Mouse (Mus musculus) forebrain, embryonic 14.5 days (tissue): ENCODE results near the gene Galnt9. TPM values are rescaled to one million over a fixed set of nuclear protein-coding genes. Genes with fewer than 3 reads are reported as not detected.

Source experiments
- ATAC-seq: fragments of 200-750 bp; cut with Nextera tagmentation; 2 replicates; pipeline ENCODE4 v1.8.0; 2017; ENCODE audit warnings: mild to moderate bottlenecking, moderate library complexity
- DNase-seq: peaks from one replicate; pipeline ENCODE4 v3.0.0-alpha.2; 2015; ENCODE audit warnings: low spot score
- H3K27ac ChIP-seq: fragments of 300-500 bp; sonication (generic); 2 replicates; pipeline ENCODE4 v1.5.1; 2014; ENCODE audit warnings: low read depth, mild to moderate bottlenecking, control low read depth, low read length, moderate library complexity
- H3K27me3 ChIP-seq: fragments of 300-500 bp; sonication (generic); replicated peaks from 2 replicates; pipeline ENCODE4 v1.6.1; 2014; ENCODE audit warnings: low read length, control low read depth, mixed read lengths; ENCODE audit not compliant: control insufficient read depth, insufficient read depth
- H3K36me3 ChIP-seq: fragments of 300-500 bp; sonication (generic); 2 replicates; pipeline ENCODE4 v1.6.1; 2014; ENCODE audit warnings: low read length, control low read depth; ENCODE audit not compliant: control insufficient read depth, insufficient read depth
- H3K4me1 ChIP-seq: fragments of 300-500 bp; sonication (generic); 2 replicates; pipeline ENCODE4 v1.6.1; 2014; ENCODE audit warnings: antibody characterized with exemption, low read length, control low read depth; ENCODE audit not compliant: control insufficient read depth, insufficient read depth
- H3K4me2 ChIP-seq: fragments of 300-500 bp; sonication (generic); 2 replicates; pipeline ENCODE4 v1.6.1; 2014; ENCODE audit warnings: mild to moderate bottlenecking, control low read depth, low read length
- H3K4me3 ChIP-seq: fragments of 300-500 bp; sonication (generic); 2 replicates; pipeline ENCODE4 v1.5.1; 2014; ENCODE audit warnings: low read depth, low read length, control low read depth
- H3K9ac ChIP-seq: fragments of 300-500 bp; sonication (generic); 2 replicates; pipeline ENCODE4 v1.6.1; 2014; ENCODE audit warnings: mild to moderate bottlenecking, low read length, control low read depth, moderate library complexity
- H3K9me3 ChIP-seq: fragments of 300-500 bp; sonication (generic); replicated peaks from 2 replicates; pipeline ENCODE4 v1.6.1; 2016; ENCODE audit warnings: low read length, control low read depth, mixed read lengths; ENCODE audit not compliant: control insufficient read depth
- WGBS: fragments of 180-500 bp; shearing (Covaris S2); extraction: QIAGEN DNeasy Blood & Tissue Kit; methylation state at CpG from one replicate; pipeline ENCODE4 v1.1.7; 2014; 5-methylcytosine and 5-hydroxymethylcytosine counted together
- polyA plus RNA-seq: library from polyadenylated mRNA; unstranded; fragments of >200 nt; fragmentation: Nextera tagmentation; extraction: Ambion mirVana; gene quantifications from 2 replicates; pipeline ENCODE4 v1.2.1, GENCODE M21; 2014

Gene Galnt9
- polyA plus RNA-seq, 1 experiment from 2014 or later: 12.1 TPM

- DNase-seq (peak; percentile 45), ATAC-seq (no peak)
- WGBS: 16% methylated on average over 8 of the region's 8 CpGs
- Histone ChIP-seq H3K36me3 (no peaks in the 10 kb centered on the region), H3K4me2 (no peak overlapping the region), H3K9ac (no peak overlapping the region), H3K27ac (no peak overlapping the region), H3K27me3 (no peaks in the 10 kb centered on the region), H3K4me3 (no peak overlapping the region), H3K4me1 (no peaks in the 10 kb centered on the region), H3K9me3 (no peaks in the 10 kb centered on the region)
Observed at GRCm38 (mm10) chr5:110558368-110558767, 14.2 kb downstream of the Galnt9 start.

DNA sequence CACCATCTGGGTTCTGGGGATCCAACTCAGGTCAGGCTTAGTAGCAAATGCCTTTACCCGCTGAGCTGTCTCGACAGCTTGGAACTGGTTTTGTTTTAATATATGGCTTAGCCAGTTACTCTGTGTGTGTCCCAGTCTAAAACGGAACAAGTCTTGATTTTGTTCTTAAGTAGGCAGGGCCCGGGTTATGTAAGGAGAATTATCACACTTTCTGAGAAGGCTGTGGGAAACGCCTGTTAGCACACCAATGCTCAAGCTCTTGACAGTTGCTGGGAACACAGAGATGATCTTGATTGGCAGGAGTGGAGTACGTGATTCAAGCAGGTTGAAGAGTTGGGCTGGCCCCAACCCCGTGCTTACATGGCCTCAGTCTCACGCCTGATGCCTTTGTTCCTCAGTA is 15.5 kb downstream of the Galnt9 start:
- no peak overlapping the region for H3K4me3 ChIP-seq
- H3K27me3 ChIP-seq: no peaks in the 10 kb centered on the region
- H3K36me3 ChIP-seq: no peaks in the 10 kb centered on the region
- H3K27ac ChIP-seq: no peak overlapping the region
- no peak overlapping the region for H3K9ac ChIP-seq
- H3K9me3 ChIP-seq: no peaks in the 10 kb centered on the region
- DNase-seq: no peak
- H3K4me2 ChIP-seq: no peak overlapping the region
- no peaks in the 10 kb centered on the region for H3K4me1 ChIP-seq
- ATAC-seq: no peak
- 89% methylated on average over 8 of the region's 8 CpGs for WGBS

GRCm38 (mm10) chr5:110562741-110563326 is 18.7 kb downstream of the Galnt9 start:
- DNase-seq (peak; percentile 54), ATAC-seq (peak; percentile 37; the same call in 1 of the 2 replicates)
- no peaks in the 10 kb centered on the region for H3K36me3 ChIP-seq
- no peaks in the 10 kb centered on the region for H3K4me1 ChIP-seq
- H3K9me3 ChIP-seq: no peaks in the 10 kb centered on the region
- peak overlapping the region; percentile 9; the same call in 1 of the 2 replicates for H3K27ac ChIP-seq
- 70% methylated on average over 16 of the region's 16 CpGs for WGBS
- H3K4me2 ChIP-seq: no peak overlapping the region
- no peak overlapping the region for H3K4me3 ChIP-seq
- no peaks in the 10 kb centered on the region for H3K27me3 ChIP-seq
- no peak overlapping the region for H3K9ac ChIP-seq

DNA sequence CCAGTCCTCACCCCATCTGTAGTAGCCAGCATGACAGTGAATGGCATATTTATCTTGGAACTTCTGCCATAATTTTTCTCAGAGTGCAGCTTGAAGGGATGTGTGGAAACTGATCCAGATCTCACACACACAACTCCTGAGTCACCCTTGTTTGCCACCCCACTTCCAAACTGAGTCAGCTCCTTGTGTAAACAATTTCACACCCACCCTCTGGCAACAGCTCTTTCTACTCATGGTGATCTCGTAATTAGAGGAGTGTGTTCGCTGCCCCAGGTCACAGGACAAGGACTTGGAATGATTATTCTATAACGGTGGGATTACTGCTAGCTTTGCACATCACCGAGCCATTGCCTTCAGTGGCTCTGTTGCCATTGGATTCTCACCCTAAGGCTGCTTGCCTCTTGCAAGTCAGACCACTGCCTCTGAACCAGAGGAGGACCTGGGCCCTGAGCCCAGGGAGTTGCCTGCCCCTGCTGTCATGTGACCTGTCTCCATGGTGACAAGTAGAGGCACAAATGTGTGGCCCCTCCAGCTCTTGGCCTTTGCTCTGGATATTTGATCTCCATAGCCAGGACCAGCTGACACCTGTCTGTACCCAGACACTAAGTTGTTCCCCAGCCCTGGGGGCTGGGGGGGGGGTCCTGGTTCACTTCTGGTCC is 21.0 kb downstream of the Galnt9 start:
- H3K27ac ChIP-seq: no peak overlapping the region
- no peaks in the 10 kb centered on the region for H3K27me3 ChIP-seq
- DNase-seq: peak; percentile 17
- H3K9me3 ChIP-seq: no peaks in the 10 kb centered on the region
- WGBS: 68% methylated on average over 4 of the region's 4 CpGs
- no peak overlapping the region for H3K9ac ChIP-seq
- no peaks in the 10 kb centered on the region for H3K4me1 ChIP-seq
- H3K4me2 ChIP-seq: no peak overlapping the region
- H3K4me3 ChIP-seq: no peak overlapping the region
- no peak for ATAC-seq
- H3K36me3 ChIP-seq: no peaks in the 10 kb centered on the region

GRCm38 (mm10) chr5:110567547-110567946 is 23.4 kb downstream of the Galnt9 start:
- ATAC-seq (no peak), DNase-seq (no peak)
- Histone ChIP-seq H3K4me1 (no peaks in the 10 kb centered on the region), H3K4me2 (no peak overlapping the region), H3K27ac (no peak overlapping the region), H3K9me3 (no peaks in the 10 kb centered on the region), H3K9ac (no peak overlapping the region), H3K27me3 (no peaks in the 10 kb centered on the region), H3K4me3 (no peak overlapping the region), H3K36me3 (no peaks in the 10 kb centered on the region)
- WGBS: 78% methylated on average over 2 of the region's 2 CpGs

DNA sequence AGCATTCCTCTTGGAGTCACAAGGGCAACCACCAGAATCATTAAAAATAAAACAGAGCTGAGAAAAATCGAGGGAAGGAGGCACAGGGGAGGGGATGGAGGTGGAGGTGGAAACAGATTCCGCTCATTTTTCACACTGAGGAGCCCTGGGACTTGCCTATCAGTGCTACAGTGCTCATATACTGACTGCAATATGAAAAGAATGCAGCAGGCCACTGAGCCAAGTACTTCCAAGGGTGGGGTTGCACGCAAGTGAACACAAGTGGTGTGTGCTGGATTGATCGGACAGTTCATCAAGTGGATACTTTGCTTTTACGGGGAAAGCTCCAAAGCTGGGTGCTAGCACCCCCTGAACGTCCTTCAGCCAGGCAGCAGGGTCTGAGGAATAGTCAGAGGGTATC is 30.7 kb downstream of the Galnt9 start:
- H3K4me1 ChIP-seq: no peaks in the 10 kb centered on the region
- no peak for ATAC-seq
- no peak for DNase-seq
- H3K27me3 ChIP-seq: no peaks in the 10 kb centered on the region
- H3K27ac ChIP-seq: no peak overlapping the region
- no peaks in the 10 kb centered on the region for H3K36me3 ChIP-seq
- no peaks in the 10 kb centered on the region for H3K9me3 ChIP-seq
- H3K9ac ChIP-seq: no peak overlapping the region
- H3K4me3 ChIP-seq: no peak overlapping the region
- 72% methylated on average over 6 of the region's 6 CpGs for WGBS
- H3K4me2 ChIP-seq: no peak overlapping the region

GRCm38 (mm10) chr5:110579296-110579695 is 35.1 kb downstream of the Galnt9 start:
- no peak overlapping the region for H3K4me2 ChIP-seq
- 94% methylated on average over 4 of the region's 4 CpGs for WGBS
- no peak overlapping the region for H3K4me3 ChIP-seq
- 0 out of 2 replicates have a peak, but pooled peaks cover 2% of the 10 kb centered on the region for H3K4me1 ChIP-seq
- no peaks in the 10 kb centered on the region for H3K9me3 ChIP-seq
- no peaks in the 10 kb centered on the region for H3K36me3 ChIP-seq
- ATAC-seq (no peak), DNase-seq (no peak)
- H3K9ac ChIP-seq: no peak overlapping the region
- no peak overlapping the region for H3K27ac ChIP-seq
- H3K27me3 ChIP-seq: no peaks in the 10 kb centered on the region

- Histone ChIP-seq H3K27me3 (no peaks in the 10 kb centered on the region), H3K9me3 (no peaks in the 10 kb centered on the region), H3K4me3 (no peak overlapping the region), H3K36me3 (no peaks in the 10 kb centered on the region), H3K9ac (no peak overlapping the region), H3K4me2 (no peak overlapping the region), H3K4me1 (0 out of 2 replicates have a peak, but pooled peaks cover 2% of the 10 kb centered on the region), H3K27ac (no peak overlapping the region)
- DNase-seq (peak; percentile 44), ATAC-seq (peak; percentile 34; the same call in 1 of the 2 replicates)
- 65% methylated on average over 19 of the region's 19 CpGs for WGBS
Observed at GRCm38 (mm10) chr5:110580569-110581239, 36.5 kb downstream of the Galnt9 start.
